Mouse (Mus musculus) 3134 (cell line): ENCODE results near the gene Dohh.
A peak's percentile ranks its signal among the peaks of the same experiment; 100 is the strongest.

Experiments used
- DNase-seq: peaks from one replicate; pipeline ENCODE4 v3.0.0-alpha.2; 2011; ENCODE audit warnings: low spot score; ENCODE audit not compliant: insufficient read length; ENCODE audit errors: extremely low read depth

The Dohh gene

DNA sequence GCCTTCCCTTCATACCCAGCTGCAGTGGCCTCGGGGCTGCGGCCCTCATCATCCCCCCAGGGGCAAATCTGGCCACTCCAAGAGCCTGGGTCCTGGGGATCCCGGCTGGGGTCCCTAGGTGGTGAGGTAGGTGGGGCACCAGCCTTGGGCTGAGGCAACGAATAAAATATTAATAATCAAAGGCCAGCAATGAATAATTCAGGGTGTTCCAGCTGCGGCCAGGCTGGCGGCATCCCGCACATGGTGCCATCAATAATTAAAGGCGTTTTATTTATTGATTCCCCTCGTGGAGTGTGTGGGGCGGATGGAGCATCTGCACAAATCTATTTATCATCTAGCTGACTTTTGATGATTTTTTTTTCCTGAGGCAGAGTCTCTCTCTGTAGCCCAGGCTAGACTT is 19.3 kb downstream of the Dohh start:
- DNase-seq: no peak

DNA sequence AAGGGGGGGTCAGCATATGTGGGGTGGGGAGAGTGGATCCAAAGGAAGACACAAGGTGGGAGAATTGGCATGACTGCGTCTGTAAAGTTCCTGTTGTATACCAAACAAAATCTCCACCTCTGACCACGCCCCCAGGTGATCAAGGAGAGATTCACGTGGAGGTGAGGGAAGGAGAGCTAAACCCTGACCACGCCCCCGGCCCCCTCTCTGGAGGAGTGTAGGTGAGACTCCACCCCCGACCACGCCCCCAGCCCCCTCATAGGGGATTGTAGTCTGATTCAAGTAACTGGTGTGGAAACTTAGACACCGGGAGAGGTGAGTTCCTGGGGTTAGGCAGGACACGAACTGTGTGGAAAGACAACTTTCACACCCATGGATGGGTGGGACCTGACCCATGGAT is 19.9 kb downstream of the Dohh start:
- DNase-seq: no peak

DNA sequence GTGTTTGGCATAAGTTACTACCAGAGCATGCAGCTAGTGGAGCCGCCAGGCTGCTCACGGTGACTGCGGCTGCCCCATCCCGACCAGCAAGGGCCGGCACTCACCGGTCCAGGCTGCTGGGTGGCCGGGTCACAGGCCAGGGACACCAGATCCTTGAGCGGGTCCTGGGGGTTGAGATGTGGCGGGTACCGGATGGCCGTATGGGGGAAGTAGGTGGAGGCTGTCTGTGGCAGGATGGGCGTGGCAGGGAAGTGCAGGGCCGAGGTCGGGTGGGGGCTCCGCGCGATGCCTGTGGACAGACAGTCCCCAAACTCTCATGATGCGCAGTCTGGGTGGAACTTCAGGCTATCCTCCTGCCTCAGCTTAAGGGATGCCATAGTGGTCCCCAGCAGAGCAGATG is 20.5 kb downstream of the Dohh start:
- DNase-seq: no peak

DNA sequence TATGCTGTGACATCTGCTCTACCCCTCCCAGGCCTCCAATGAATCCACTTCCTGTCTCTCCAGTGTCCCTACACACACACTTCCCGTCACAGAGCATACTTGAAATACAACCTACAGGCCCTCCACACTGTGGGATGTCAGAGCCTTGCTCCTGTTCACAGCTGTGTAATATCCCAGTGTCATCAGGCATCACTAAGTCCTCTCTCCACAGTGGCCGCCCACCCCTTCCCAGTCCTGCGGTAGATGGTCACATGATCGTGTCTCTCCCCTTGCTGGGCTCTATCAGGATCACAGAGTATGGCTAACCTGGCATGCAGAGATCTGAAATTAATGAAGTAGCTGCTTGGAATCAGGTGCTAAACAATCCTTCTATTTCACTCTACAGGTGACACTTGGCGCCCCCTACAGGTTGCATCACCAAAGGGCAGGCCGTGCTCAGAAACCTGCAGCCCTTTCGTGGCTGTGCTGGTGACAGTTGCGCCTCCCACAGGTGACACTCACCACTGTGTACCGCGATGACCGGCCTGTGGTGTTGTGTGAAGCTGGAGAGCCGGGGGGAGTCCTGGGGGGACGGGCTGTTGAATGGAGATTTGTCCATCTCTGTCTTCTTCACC is 21.5 kb downstream of the Dohh start:
- DNase-seq: peak; percentile 42

DNA sequence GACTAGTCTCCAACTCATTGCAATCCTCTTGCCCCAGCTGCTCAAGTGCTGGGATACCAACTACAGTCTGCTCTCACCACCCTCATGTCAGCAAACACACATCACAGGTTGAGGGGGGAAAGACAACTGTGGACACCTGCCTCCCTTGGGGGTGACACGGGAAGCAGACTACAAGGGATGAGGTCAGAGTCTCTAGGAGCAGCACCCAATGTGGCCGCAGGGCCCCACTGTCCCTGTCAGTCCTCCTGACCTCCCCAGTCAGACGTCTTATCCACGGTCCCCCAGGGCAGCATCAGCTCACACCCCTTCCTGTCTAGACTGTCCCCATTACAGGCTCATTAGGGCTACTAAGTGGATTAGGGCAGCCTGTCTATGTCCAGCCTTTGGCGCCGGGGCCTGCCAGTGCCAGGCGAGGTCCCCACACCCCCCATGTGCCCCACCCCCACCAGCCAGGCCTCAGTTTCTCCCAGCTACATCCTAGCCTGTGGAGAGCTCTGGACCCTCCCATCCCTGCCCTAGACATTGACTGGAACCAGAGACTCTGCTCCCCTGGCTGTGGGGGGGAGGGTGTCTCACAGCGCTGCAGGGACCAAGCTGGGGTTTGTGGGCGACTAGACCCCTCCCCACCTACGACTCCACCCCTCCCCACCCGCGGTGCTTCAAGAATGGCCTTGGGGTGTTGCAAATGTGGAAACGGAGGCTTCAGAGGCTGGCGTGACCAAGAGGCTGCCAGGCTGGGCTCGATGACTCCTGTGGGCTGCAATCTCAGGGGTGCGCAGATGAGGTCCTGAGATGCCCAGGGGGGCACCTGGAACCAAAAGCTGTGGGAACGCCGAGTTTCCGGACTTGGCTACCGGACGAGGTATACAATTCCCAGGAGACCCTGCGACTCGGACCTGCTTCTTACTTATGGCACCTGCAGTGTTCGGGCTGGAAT is 22.5 kb downstream of the Dohh start:
- DNase-seq: no peak

DNA sequence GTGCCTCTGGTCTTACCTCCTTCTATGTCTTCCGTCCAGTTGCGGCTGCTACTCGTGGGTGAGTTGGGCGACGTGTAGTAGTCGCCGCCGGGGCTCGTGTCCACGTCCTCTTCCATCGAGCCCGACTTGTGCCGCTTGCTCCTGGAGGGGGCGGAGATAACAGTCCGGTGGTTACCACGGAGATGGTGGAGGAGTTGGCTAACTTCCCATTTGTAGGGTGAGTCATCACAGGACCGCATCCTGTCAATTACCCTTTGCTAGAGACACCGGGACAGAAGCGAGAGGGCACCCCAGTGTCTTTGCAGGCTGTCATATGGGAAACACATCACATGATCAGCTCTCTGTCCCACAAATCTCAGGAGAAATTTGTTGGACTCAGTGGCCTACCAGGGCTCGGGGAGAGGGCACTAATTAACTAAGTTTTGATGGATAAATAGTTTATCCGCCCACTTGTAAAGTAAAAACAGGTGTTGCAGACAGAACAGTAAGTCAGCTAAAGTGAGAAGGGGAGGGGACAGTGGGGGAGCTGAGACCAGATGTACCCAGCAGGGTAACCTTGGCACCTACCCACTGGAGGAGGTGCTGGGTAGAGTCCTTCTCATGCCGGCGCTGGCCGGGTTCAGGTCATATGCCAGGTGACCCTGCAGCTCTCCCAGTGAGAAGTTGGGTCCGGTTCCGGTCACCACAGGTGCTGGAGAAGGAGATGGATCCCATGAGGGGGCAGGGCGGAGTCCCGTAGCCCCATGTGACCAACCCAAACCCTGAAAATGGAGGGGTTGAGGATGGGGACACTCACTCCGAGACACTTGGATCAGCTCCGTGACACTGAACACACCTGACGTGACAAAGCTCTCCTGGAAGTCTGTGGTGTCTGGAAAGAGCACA is 23.6 kb downstream of the Dohh start:
- peak; percentile 88 for DNase-seq

DNA sequence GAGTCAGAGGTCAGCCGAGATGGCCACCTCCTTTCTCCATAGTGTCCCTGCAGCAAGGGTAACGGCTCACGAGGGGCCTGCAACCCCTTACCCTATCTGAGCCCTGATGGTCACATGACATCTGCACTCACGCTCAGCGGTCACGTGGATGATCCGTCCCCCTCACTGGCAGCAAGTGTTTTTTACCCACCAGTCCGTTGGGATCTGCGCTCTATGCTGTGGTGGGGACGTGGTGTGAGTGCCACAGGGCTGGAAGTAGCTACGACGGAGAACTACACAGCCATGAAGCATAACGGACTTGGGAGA is 24.1 kb downstream of the Dohh start:
- DNase-seq: no peak

DNA sequence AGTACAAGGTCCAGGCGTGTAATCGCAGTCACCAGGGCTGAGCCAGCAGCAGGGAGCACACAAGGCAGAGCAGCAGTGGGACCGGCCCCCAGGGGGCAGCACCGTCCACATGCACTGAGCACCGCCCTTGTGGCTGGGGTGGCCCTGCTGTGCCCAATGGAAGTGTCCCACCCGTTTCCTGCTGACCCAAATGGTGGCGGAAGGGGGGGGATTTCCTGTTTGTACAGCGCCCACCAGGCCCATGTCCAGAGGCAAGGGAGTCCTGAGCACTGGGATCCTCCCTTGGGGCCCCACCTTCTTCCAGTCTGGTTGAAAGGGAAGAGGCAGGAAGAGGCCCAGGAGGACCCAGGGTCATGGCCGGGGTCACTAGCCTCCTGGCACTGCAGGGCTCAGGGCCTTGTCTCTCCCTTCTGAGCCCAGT is 24.7 kb downstream of the Dohh start:
- peak; percentile 88 for DNase-seq

DNA sequence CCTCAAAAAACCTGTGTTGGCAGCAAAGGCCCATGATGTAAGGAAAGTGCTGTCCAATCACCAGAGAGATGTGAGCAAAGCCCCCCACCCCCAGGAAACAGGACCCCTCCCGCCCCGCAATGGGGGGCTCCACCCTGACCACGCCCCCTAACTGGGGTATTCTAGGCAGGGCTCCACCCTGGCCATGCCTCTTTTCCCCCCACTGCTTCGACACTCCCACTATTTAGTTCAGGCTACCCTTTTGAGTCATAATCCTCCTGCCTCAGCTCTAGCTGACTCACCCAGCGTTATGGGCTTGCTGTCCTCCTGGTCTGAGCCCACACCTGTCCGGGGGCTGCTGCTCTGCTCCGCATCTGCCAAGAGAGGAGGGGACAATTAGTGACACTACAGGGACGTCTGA is 25.1 kb downstream of the Dohh start:
- DNase-seq: peak; percentile 64

DNA sequence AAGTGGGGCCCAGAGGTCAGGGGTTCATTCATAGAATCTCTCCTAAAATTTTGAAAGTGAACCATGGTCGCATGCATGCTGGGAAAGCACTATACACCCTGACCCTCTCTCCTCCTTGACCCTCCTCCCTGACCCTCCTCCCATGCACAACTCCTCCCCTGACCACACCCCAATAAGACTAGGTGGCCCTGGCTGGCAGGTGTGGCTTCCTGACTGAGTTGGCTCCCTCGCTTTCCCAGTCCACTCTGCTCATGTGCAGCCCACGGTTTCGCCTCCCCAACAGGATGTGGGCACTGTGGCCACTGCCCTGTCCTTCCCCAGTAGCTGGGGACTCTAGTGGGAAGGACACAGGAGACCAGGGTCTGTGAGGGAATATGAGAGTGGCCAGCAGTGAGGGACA is 26.1 kb downstream of the Dohh start:
- DNase-seq: peak; percentile 59

DNA sequence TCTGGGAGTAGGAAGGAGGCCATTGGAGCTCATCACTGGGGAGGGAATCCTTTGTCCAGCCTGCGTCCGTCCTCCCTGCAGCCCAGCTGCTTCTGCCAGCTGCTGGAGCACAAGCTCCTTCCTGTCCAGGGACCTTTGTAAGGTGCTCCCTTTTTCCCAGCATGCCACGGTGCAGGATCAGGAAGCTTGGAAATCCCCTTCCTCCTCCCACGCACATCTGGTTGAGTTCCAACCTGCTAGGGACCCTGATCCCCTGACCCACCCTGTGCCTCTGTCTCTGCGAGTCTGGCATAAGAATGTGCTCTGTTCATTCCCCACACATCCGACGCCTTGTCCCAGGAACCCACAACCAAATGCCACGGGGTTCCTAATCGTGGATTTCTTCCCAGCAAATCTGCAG is 26.8 kb downstream of the Dohh start:
- no peak for DNase-seq

DNA sequence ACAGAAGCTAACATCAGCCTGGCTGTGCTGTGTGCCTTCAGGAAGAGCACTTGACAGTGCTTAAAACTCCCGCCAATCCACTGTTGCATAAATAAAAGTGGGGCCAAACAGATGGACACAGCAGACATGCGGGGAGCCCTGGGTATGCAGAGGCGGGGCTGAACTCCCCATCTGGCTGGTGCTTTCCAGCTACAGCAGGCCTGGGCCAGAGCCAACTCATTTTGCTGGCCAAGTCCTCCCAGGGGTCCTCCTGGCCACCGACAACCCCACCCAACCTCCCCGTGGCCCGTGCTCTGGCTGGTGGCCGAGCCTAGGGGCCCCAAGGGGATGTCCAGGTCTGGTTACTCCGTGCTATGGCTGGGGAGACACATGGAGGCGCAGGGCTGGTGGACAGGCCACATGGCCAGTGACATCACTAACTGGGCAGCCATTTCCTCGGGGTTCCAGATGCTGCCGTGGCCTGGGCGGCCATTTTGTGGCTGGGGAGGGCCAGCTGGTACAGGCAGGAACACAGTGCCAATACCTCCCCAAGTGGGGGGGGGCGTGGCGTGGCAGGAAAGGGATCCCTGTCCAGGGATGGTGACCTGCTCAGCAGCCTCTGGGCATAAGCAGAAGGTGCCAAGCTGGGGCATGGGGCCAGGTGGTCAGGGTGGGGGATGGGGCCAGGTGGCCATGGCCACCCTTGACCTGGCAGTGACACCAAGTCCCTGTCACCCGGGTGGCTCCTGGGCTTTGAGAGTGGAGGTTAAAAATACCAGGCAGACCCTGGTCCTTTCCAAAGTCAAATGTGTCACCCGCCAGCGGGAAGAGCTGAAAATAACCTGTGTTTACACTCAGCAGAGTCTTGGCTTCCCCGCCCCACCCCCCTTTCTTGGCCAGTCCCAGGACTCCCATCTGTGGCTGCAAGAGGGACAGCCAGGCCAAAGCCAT is 27.5 kb downstream of the Dohh start:
- DNase-seq: peak; percentile 97

DNA sequence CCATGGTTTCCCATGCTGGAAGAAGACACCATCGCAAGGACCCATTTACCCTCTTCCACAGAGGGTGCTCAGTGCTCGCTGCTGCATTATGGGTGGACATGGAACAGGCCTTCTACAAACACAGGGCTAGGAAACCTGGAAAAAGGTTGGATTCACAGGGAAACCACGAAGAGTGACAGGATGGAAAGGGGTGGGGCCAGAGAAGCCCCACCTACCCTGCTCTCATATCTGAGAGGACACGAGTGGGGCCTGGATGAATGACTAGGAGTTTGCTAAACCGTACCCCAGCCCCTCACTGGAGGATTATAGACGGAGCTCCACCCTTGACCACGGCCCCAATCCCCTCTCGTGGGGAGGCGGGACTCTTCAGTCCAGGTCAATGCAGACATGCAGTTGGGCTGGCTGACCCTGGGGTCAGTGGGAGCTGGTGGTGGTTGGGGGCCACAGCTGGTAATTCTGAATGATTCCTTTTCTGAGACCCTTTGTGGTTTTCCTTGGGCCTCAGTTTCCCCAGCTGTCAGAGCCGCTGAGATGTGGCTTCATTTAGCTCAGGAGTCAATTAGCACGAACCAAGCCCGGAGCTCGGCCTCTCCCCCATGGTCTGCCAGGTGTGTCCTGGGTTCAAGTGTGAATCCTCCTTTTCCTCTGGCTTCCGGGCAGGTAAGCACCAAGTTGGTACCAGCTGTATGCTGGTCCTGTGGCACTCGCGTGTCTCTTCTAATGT is 28.5 kb downstream of the Dohh start:
- no peak for DNase-seq

DNA sequence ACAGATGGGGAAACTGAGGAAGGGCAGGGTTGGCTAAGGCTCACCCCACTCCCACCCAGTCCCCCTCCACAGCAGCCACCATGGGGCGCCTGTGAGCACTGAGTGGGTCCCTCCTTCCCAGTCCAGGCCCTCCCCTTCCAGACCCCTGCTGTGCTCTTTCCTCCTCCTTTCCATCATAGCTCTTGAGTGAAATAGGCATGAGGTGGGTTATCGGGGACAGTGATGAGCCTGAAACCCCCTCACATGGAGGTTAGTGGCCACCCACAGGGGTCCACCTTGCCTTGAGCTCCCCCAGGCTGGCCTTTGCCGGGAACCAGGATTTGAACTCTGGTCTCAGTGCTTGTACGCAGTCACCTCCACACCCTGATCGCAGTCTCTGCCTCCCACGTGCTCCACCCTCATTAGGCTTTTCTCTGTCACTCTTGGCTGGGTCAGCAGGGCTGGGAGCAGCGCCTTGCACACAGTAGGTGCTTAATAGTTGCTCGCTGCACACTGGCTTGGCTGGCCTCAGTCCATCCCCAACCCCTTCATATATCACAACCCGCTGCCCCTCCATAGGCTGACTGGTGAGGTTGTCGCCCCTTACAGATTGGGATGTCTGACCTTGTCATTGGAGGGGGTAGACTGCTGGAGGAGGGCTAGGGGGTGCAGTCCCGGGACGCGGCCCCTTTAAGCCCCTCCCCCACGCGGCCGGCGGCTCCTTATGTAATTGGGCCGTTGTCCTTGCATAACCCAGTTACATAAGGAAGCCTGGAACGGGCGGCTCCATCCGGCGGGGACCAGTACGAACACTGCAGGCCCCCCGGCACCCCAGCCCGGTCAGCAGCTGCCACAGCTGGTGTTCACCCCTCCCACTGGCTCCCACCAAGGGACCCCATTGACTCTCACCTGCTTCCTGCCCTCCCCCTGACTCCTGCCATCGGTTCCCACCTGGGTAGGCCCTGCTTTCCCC is 29.4 kb downstream of the Dohh start:
- DNase-seq: no peak

DNA sequence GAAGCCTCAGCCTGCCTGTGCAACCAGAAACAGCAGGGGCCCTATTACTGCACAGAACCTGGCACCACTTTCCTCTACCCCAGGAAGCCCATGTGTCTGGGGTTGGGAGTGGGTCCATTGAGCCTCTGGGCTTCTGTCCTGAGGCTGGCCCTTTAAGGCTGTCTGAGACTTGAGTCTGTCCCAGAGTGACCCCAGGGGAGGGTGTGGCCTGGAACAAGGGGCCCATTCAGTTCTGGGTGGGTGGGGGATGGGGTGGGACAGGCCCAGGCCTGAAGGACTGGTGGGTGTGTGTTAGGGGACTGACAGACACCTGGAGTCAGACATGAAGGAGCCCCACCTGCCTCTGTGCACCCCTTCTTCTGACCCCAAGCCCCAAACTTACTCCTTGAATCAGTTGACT is 30.5 kb downstream of the Dohh start:
- DNase-seq: no peak

DNA sequence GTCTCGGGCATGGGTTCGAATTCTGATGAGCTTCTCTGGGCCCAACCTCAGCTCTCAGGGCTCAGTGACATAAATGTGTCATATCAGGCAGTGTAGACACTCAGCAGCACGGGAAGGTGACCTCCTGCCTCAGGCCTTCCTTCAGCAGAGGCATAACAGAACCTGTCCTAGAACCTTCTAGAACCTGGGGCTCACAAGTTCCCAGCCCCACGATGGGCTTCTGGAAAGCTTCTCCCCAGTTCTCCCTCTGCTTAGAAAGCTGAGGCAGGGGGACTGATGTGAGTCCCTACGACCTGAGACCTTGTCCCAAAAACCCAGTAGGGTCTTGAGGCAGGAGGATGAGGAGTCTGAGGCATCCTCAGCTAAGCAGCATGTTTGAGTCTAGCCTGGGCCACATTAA is 30.9 kb downstream of the Dohh start:
- no peak for DNase-seq

DNA sequence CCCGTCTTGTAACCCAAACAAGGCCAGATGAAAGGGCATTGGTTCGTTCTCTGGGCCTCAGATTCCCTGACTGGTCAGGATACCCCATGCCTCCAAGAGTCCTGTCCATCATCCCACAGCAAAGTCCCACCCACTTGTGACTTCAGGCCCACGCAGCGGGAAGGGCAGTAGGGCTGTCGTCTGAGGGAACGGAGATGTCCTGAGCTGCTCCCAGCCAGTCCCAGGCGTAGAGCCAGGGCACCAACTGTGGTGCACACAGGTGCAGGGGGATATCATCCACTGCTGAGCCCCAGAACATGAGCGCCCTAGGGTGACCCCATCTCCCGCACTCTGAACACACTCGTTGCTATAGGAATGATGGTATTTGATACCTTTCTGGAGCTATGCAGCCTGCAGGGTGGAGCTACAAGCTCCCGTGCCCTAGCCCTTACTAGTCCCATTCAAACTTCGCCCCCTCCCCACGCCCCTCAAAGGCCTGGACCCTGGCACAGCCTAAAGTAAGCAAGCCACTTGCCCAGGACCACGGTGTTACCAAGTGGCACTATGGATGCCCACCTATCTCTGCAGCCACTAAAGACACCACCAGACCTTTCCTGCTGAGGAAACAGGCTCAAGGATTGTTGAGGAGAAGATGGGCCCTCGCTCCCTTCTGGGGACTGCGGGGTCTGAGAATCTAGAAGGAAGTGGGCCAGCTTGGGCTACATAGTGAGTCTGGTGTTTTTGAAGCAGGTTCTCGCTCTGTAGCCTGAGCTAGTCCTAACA is 31.5 kb downstream of the Dohh start:
- DNase-seq: no peak
